16 mouse cellular contexts compared by ENCODE assay signal in genomic region chr10:26314327-26314726, GRCm38 (mm10).
A peak's percentile ranks its signal among the peaks of the same experiment; 100 is the strongest.
DNase-seq lines count a peak whose midpoint lies in the region; TF ChIP-seq lines count a peak whose summit lies in the region.
"Had no signal": no experiment of that assay in that cellular context is flagged by ENCODE, and none has a peak within 500 bp of the region (broad histone marks: within the 10 kb centered on the region; RNA-seq: fewer than 3 reads in every experiment).

No protein-coding gene starts in this region.

- intact Hi-C loops in left cerebral cortex, adult 2 months (cut with DNase I) = no loop called here
- intact Hi-C loops in left cerebral cortex, postnatal 4 days (cut with DNase I) = no loop called here
- intact Hi-C loops in left cerebral cortex, postnatal 14 days (cut with DNase I) = no loop called here
- intact Hi-C loops in heart, postnatal 25 days (cut with DNase I) = no loop called here

- no peak overlapping the region for H3K4me3 ChIP-seq in left cerebral cortex, adult 2 months
- H3K4me3 ChIP-seq: embryonic facial prominence, embryonic 12.5 days; hindbrain, embryonic 13.5 days; liver, embryonic 12.5 days; midbrain, embryonic 10.5 days had no signal

- H3K27ac ChIP-seq in left cerebral cortex, adult 2 months = peak overlapping the region; percentile 56
- H3K27ac ChIP-seq: hindbrain, embryonic 13.5 days; liver, embryonic 12.5 days; midbrain, embryonic 10.5 days had no signal

- TF ChIP-seq CTCF in left cerebral cortex, adult 2 months (IDR thresholded peaks at IDR 0.05) = no peak

- peak; percentile 5 for DNase-seq in embryo, embryonic 11 days
- DNase-seq in embryo, embryonic 10 days (ENCODE audit: low spot score) = no peak
- DNase-seq in left cerebral cortex, adult 2 months (ENCODE audit: extremely low spot score in 1 of 2, low spot score in 2 of 2) = peak in 1 of 2 experiments; percentile 33
- DNase-seq in left cerebral cortex, postnatal 4 days = no peak
- peak; percentile 17 to 37 for DNase-seq in left cerebral cortex, postnatal 14 days (ENCODE audit: low spot score in 2 of 2)
- DNase-seq in telencephalon, adult 2 months (ENCODE audit: low read depth, low spot score) = peak; percentile 34
- no peak for DNase-seq in gastrocnemius, postnatal 10 days
- no peak for DNase-seq in heart, postnatal 25 days (ENCODE audit: low spot score)
- DNase-seq: cerebellum, adult 8-10 months; heart, adult 18-20 months; kidney, postnatal 36 days; thymus, postnatal 25 days had no signal

Comparison
In these comparisons a context has a peak if more than half of its experiments do, and no peak if none do; other contexts are left out.
1. DNase-seq: peak in embryo, embryonic 11 days (single experiment), left cerebral cortex, postnatal 14 days (2 of 2) and telencephalon, adult 2 months (single experiment); none in embryo, embryonic 10 days (single experiment), left cerebral cortex, postnatal 4 days (single experiment), gastrocnemius, postnatal 10 days (single experiment) and heart, postnatal 25 days (single experiment).